Mouse (Mus musculus) layer of hippocampus, postnatal 25 days (tissue): ENCODE results near the gene Abtb1. TPM values are rescaled to one million over a fixed set of nuclear protein-coding genes. Genes with fewer than 3 reads are reported as not detected.
A peak's percentile ranks its signal among the peaks of the same experiment; 100 is the strongest.

Experiments used
- DNase-seq, 2 experiments: peaks; one replicate each; pipeline ENCODE4 v3.0.0; 2022; ENCODE audit warnings: mixed read lengths in 2 of 2, low spot score in 1 of 2; ENCODE audit errors: extremely low spot score in 1 of 2
- total RNA-seq, 2 experiments: library from RNA; stranded (reverse); gene quantifications; 2 replicates each; pipeline ENCODE4 v1.2.3; 2021

Abtb1 gene
- 10 to 100 TPM; 32.7 to 34.1 TPM for total RNA-seq

DNA sequence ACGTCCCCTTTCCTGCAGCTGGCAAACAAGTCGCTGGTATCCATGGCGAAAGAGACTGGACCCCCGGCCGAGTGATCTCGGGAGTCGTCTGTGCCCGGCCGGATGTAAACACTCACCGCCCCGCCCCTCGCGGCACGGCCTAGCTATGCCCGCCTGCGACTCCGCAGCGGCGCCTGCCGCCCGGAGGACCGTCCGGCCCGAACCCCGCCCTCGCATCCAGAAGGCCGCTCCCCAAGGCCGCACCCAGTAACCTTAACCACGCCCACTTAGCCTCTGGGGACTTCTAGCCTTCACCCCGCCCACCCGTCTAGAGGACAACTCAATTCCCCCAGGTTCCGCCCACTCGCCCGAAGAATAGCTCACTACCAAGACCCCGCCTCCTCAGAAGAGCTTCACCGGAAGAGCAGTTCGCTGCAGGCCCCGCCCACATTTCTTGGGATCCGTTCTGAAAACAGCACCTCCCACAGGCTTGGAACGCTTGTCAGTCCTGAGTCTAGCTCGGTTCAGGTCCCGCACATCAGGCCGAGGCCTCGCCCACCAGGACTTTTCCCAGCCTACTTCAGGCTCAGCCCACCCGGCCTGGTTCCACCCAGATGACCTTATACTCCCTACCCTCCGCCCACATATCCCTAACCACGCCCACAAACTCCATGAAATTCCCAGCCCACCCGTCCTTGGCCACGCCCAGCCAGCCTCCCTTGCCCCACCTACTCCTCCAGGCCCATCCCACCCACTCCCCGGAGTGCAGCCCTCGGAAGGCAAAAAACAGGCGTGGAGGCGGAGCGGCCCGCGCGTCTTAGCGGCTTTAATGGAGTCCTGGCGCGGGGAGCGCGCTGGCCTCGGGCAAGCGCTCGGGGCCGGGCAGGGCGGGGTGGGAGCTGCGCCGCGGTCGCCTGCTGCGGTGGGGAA is at the start of gene Abtb1:
TSS of gene Abtb1 (minus strand) at position 204 of the 909 bp plus-strand sequence.
- DNase-seq = peak; percentile 89 to 93

DNA sequence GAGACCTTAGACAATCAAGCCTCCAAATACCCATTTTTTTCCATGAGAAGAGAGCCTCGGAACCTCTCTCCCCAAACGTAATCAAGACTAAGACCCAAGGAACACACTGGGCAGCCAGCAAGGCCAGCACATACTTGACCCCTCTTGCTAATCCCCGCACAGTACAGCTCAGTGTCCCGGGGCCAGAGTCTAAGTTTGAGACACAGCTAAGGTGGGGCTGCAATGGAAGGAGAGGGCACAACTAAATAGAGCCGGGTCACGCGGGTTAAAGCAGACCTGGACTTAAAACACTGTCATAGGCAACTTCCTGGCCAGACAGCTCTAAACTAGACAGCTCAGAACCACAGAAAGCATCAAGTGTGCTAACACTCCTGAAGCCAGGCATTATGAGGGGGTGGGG is 49.0 kb upstream of the Abtb1 start:
- DNase-seq = no peak

DNA sequence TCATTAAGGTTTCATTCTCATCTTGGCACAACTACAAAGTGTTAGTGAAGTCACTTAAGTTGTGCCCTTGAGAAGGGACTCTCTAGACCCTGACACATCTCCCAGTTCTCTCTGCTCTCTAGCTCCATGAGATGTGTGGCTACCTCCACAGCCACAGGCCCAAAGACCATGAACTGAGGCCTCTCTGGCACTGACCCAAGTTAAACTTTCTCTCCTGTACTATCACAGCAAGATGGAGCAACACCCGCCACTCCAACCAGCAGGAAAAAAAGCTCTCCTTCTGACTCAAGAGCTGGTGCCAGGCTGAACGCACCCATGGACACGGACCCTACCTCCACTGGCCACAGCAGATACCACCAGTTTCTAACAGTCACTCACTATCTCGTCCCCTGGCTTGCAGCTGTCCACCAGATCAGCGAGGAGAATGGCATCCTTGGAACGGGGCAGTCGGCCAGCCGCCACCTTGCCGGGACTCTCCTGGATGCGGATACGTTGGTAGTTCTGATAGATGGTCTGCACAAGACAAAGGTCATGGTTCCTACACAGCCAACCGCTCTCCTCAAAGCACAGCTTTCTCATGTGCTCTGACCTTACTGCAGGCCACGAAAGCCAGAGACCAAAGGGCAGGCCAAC is 47.7 kb upstream of the Abtb1 start:
- DNase-seq = no peak

DNA sequence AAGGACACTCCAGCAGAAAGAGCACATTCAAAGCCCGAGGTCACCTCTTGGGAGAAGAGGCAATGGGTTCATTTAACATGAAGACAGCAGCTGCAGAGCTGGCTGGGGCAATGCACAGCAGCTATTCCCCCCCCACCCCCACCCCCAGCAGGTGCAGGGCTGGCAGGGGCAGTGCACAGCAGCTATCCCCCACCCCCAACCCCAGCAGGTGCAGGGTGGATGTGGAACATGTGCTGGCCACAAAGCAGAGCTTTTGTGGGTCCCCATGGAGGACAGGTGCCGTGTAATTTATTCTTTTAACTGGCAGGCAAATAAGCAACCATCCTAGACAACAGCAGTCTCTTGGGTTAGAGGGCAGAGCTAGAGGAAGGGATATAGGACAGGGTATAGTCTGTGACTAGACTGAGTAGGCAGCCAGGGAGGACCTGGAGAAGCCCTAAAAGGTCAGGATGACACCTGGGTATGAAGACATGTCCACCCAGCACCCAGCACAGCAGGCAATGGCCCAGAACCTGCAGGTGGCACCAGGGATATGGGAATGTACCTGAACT is 44.7 kb upstream of the Abtb1 start:
- no peak for DNase-seq

DNA sequence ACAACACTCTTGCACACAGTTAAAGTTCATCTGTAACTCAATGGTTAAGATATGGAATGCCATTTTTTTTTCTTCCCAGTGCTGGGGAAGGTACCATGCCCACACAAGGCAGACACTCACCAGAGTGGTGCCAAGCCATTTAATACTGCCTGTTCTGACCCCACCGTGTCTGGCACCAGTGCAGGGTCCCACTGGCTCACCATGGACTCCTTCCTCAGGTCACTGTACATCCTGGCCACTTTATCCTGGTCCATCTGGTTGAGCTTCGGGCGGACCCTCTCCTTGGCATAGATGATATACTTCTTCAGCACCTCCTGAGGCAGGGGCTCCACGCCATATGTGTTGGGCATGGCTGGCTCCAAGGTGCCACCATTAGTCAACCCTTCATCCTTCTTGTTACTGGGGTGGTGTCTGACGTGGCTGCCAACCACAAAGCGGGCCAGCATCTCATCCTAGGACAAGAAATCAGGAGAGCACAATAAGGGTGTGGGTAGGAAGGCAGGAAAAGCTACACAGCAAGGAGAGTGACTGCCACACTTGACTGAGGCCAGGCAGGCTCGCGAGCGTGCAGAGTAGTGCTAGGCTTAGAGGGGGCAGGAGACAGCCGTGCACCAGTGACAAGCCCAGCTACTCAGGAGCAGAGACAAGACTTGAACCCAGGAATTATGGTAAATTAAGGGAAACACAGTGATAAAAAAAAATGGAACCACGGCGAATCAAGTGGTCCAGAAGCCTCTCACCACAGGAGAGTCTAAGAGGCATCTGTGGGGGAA is 44.0 kb upstream of the Abtb1 start:
- DNase-seq = no peak

DNA sequence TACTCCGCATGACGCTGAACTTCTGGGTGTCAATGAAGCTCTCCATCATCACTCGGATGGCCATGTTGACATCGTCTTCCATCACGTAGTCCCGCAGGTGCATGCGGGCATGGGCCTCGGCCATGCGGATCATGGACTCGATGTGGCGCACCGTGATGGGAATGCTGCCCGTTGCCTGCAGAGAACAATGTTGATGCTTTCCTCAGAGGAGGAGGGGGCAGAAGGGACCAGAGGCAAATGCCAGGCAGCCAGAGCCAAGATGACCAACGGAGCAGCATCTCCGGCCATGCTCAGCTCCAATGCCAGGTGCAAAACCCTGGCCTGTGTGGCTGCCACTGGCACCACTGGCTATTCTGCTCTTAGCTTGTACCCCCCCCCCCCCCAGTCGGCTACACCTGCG is 42.9 kb upstream of the Abtb1 start:
- DNase-seq = no peak

DNA sequence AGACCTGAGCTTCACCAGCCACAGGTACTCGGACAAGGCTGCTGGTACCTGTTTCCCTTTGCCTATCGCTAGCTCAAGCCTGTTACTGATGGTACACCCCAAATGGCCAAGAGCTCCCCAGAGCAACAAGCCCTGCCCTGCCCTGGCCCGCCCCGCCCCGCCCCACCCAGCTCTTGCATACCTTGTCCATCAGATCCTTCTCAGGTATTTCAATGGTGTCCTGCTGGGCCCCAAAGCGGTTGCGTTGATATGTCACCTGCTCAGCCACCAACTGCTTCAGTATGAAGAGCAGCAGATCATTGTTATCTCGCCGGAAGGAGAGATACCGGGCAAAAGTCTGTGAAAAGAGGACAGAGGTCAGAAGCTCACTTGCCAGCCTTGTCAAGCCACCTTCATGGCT is 42.4 kb upstream of the Abtb1 start:
- DNase-seq = no peak

DNA sequence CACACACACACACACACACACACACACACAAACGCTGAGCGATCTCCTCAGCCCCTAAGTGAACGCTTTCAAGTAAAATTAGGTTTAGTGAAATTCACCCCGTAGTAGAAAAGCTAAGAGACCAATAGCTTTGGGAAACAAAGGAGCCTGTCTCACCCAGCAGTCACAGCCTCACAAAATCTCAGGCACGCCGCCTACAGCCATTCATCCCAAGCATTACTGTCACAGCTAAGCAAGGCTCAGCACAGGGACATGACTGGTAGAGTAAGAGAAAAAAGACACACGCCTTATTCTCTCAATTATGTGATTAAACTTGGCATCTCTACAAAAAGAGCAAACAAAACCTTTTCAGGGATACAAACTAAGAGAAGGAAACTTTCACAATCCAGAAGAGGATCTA is 39.5 kb upstream of the Abtb1 start:
- DNase-seq = no peak

DNA sequence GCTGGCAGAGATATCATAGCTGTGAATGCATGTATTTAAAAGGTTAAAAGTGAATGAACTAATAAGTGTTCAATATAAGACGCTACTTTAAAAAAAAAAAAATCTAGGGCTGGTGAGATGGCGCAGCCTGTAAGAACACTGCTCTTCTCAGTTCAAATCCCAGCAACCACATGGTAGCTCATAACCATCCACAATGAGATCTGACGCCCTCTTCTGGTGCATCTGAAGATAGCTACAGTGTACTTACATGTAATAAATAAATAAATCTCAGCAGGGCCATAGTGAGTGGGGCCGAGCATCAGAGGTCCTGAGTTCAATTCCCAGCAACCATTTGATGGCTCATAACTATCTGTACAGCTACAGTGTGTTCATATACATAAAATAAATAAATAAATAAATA is 37.7 kb upstream of the Abtb1 start:
- DNase-seq = no peak

DNA sequence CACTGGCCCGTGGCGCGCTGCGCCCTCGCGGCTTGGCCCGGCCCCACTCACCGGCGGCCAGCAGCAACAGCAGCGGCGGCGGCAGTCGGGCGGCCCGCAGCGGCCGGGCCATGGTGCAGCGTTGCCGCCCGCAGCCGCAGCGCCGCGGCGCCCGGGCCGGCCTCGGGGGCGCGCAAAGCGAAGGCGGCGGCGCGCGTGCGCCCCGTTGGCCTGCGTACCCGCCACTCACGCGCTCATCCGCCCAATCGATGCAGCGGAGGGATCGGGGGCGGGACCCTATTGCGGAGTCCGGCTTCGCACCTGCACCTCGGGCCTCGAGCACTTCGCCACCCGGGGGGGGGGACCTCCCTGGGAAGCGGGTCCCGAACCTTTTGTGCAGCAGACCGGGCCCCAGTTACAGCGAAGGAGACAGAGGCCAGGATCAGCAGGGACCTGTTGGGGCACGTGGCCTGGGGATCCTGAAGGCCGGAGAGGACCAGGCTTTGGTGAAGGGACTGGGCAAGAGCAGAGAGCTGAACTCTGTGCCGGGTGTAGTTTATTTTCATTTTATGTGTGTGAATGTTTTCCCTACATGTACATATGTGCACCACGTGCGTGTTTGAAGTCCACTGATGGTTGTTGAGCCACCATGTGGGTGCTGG is 33.2 kb upstream of the Abtb1 start, which contains the start of gene Podxl2:
TSS of gene Podxl2 (minus strand) at position 177 of the 641 bp plus-strand sequence.
- peak; percentile 70 to 79 for DNase-seq

DNA sequence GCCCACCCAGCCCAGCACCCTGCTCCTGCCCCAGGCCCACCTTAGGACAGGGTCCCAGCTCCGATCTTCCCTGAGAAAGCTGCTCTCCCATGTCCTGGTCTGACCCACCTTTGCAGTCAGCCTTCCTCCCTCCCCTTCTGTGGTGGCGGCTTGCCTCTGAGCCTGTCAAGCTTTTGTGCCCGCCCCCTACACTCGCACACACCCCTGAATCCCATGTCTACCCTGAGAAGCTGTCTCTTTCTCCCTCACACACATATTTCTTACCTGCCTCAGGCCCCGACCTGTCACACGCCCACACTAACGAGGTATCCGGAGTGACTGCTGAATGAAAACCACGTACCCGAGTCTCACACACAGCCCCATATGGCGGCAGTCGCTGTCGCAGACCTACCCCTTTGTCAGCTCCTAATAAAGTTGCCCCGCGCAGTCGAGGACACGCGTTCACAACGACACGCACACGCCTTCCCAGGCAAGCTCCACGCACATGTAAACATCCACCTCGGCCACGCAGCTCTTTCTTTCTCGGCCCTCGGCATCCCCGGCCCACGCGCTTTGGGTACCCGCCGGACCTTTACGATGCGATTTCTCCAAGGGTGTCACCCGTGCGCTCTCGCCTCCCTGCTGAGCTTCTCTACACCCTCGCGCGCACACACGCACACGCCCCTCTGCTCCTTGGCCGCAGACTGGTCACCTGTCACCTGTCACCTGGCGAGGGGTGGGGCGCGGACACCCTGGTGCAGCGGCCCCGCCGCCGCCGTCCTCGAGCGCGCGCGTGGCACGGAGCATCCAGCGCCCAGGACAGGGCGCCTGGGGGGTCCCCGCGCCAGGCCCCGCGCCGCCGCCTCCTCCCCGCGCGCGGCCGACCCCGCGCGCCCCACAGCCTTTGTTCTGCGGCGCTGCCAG is 32.4 kb upstream of the Abtb1 start:
- DNase-seq = peak in 1 of 2 experiments; percentile 30

DNA sequence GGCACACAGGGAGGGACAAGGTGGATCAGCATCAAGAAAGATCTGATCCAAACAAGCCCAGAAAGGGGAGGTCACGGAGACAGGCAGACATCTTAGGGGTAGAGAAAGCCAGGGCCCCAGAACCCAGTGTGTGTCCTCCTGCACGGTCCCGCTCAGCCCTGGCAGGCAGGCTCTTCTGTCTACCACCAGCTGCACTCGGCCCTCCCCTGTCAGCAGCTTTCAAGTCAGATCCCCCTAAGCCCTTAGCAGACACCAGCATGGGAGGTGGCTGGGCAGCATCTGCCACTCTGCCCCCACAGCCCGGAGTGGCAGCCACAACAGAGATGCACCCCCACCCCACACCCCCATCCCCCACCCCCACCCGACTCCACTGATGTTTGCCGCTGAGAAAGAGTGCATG is 31.0 kb upstream of the Abtb1 start:
- no peak for DNase-seq

DNA sequence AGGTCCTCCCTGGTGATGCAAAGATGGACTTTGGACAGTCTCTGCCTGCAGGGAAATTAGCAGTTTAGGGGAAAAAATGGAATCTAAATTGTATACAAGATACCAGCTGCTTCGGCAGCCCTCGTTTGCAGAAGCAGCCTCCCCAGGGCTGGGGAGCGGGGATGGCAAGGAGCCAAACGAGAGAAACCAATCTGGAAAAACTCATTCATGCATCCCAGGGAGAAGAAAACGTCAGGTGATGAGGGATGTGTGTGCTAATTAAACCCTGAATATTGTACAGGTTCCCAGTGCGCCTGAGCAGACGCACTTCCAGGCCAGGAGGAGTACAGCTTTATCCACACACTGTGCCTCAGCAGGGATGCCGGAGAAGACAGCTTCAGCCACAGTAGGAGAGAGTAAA is 29.8 kb upstream of the Abtb1 start:
- peak; percentile 46 to 55 for DNase-seq

DNA sequence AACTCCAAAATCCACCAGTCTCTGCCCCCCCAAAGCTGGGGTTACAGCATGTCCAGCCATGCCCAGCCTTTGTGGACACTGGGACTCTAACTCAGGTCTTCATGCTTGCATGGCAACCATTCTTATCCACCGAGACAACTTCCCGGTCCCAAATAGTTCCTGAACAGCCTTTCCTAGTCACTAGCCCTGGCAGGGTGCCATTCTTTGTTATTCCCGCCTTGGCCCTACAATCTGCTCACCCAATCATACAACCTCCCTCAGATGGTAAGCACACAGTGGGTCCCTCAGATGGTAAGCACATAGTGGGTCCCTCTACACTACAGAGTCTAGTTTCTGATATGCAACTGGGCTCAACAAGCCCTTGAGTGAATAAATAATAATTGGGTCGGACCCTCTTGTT is 28.8 kb upstream of the Abtb1 start:
- no peak for DNase-seq

DNA sequence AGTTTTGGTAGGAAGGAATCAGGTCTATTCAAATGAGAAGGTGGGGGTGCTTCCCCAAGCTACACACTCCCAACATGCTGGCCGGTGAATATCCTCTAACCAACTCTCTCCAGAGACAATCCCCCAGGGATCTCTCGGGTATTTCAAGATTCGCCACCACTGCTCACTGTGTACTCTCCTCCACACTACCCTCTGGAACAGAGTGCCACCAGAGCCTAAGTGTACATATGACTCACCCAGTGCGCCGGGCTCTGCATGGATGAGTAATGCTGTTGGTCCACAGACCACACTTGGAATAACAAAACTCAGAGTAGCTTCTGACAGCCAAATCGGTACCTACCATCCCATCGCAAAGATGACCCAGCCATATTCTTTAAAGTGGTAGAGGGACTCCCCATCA is 27.7 kb upstream of the Abtb1 start:
- DNase-seq = no peak

DNA sequence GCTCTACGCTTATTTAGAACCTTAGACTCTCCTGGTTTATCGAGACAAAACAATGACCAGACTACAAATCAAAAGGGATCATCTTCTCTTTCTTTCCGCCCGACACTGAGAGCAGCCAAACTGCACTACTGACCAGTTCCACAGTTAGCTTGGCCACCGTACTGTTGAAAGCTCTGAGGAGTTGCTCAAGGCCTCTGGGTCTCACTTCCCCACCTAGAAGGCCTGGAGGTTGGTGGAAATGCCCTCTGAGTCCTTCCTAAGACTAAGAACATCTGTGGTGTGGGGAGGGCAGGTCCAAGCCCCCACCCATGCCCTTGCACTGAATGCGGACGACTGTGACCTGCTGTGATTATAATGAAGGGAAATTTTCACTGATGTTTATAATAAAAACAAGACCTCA is 23.9 kb upstream of the Abtb1 start:
- no peak for DNase-seq

DNA sequence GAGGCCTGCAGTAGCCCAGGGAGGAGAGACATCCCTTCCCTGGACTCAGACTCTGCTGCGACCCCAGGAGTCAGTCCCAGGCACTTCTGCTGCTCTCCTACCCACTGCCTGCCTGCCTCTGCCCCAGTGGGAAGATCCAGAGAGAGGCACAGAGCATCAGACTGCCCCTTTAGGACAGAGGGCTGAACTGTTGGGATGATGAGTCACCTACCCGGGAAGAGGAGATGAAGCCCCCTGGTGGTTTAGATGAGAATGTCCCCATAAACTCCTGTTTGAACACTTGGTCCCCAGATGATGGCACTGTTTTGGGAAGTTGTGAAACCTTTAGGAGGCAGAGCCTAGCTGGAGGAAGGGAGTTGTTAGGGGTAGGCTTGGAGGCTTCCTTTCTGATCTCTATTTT is 19.1 kb upstream of the Abtb1 start:
- no peak for DNase-seq

DNA sequence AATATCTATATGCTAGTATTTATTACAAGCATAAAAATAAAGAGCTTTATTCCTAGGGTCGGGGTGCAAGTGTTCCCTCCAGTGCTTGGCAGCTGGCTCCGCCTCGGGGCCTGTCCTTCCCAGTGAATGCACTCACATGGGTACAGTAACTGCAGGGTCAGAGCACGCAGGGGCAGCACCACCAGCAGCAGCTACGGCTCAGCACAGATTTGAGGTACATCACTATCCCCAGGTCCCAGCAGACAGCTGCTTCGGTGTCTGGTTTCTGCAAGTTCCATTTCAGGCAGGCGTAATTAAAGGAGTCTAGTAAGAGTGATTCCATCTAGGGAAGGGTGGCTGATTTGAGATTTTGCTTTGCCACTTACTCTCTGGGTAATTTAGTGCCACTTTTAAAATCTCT is 16.6 kb upstream of the Abtb1 start:
- no peak for DNase-seq

DNA sequence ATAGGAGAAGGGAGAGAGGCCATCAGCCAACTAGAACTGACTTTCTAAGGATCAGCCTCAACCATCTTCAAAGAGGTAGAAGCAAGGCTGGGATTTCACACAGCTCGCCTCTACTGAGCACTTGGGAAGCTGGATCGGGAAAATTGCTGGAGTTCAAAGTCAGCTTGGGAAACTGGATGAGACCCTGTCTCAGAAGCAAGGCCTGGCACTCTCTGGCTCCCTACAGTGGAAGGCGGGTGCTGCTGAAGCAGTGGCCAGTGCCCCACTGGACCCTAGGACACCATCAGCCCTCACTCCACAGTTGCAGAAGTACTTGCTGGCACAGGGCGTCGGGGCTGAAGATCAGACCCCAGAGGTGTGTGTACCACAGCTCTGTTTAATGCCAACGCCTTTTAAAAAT is 16.0 kb upstream of the Abtb1 start:
- DNase-seq = no peak
